ENCODE assay signal across 8 mouse cellular contexts in genomic region chr4:109437913-109438878, GRCm38 (mm10). TPM values are rescaled to one million over a fixed set of nuclear protein-coding genes. Genes with fewer than 3 reads are reported as not detected.
DNase-seq lines count a peak whose midpoint lies in the region; ATAC-seq lines count a peak whose summit lies in the region.

No protein-coding gene starts in this region.

- no peak overlapping the region for H3K9ac ChIP-seq in limb, embryonic 15.5 days
- no peak overlapping the region for H3K9ac ChIP-seq in midbrain, embryonic 16.5 days (ENCODE audit: low read depth, low read length)

- H3K4me2 ChIP-seq in limb, embryonic 15.5 days: no peak overlapping the region
- no peak overlapping the region for H3K4me2 ChIP-seq in midbrain, embryonic 16.5 days (ENCODE audit: low read length)

- no peaks in the 10 kb centered on the region for H3K27me3 ChIP-seq in embryonic facial prominence, embryonic 10.5 days (replicated peaks; ENCODE audit: low read depth, poor library complexity, severe bottlenecking)
- H3K27me3 ChIP-seq in limb, embryonic 15.5 days: no peaks in the 10 kb centered on the region
- H3K27me3 ChIP-seq in midbrain, embryonic 16.5 days (ENCODE audit: control insufficient read depth, insufficient read depth, low read depth, low read length): no peaks in the 10 kb centered on the region

- H3K27ac ChIP-seq in embryonic facial prominence, embryonic 10.5 days (replicated peaks): no peak overlapping the region
- no peak overlapping the region for H3K27ac ChIP-seq in limb, embryonic 15.5 days
- no peak overlapping the region for H3K27ac ChIP-seq in midbrain, embryonic 16.5 days (ENCODE audit: low read length)

- no peak overlapping the region for H3K4me3 ChIP-seq in embryonic facial prominence, embryonic 10.5 days
- no peak overlapping the region for H3K4me3 ChIP-seq in limb, embryonic 15.5 days
- no peak overlapping the region for H3K4me3 ChIP-seq in midbrain, embryonic 16.5 days (ENCODE audit: low read depth, low read length)

- peak; percentile 57 for DNase-seq in CD4-positive helper T cell, adult 2 months (ENCODE audit: low read depth, low spot score)
- peak; percentile 85 for DNase-seq in adrenal gland, postnatal 14 days
- DNase-seq in embryonic facial prominence, embryonic 10.5 days (ENCODE audit: low spot score): peak; percentile 76
- DNase-seq in heart, adult 8-10 months (ENCODE audit: low spot score): peak; percentile 72
- peak; percentile 51 to 79 for DNase-seq in kidney, adult 8-10 months
- DNase-seq in spleen, postnatal 36 days (ENCODE audit: low spot score in 2 of 2): peak; percentile 55 to 61

- H3K4me1 ChIP-seq in embryonic facial prominence, embryonic 10.5 days: peaks cover 21% of the 10 kb centered on the region
- H3K4me1 ChIP-seq in limb, embryonic 15.5 days: peaks cover 11% of the 10 kb centered on the region; the same call in 1 of the 2 replicates
- no peaks in the 10 kb centered on the region for H3K4me1 ChIP-seq in midbrain, embryonic 16.5 days (ENCODE audit: control insufficient read depth, insufficient read depth, low read length)

- peak; percentile 27; the same call in 1 of the 2 replicates for ATAC-seq in limb, embryonic 15.5 days (ENCODE audit: insufficient number of reproducible peaks, low FRiP score, low TSS enrichment, low read depth)
- ATAC-seq in midbrain, embryonic 16.5 days: peak; percentile 69

- no peaks in the 10 kb centered on the region for H3K9me3 ChIP-seq in embryonic facial prominence, embryonic 10.5 days
- H3K9me3 ChIP-seq in limb, embryonic 15.5 days: no peaks in the 10 kb centered on the region
- no peaks in the 10 kb centered on the region for H3K9me3 ChIP-seq in midbrain, embryonic 16.5 days (replicated peaks; ENCODE audit: control insufficient read depth, low read length, poor library complexity, severe bottlenecking)

- peaks cover 10% of the 10 kb centered on the region for H3K36me3 ChIP-seq in embryonic facial prominence, embryonic 10.5 days (replicated peaks)
- peaks cover 2% of the 10 kb centered on the region; the same call in 1 of the 2 replicates for H3K36me3 ChIP-seq in limb, embryonic 15.5 days
- H3K36me3 ChIP-seq in midbrain, embryonic 16.5 days (ENCODE audit: control insufficient read depth, insufficient read depth, low read length): no peaks in the 10 kb centered on the region

- 56% methylated on average over 9 of the region's 9 CpGs for WGBS in embryonic facial prominence, embryonic 10.5 days
- 45% methylated on average over 9 of the region's 9 CpGs for WGBS in limb, embryonic 15.5 days
- WGBS in midbrain, embryonic 16.5 days: 54% methylated on average over 9 of the region's 9 CpGs

RNA-seq across cellular contexts. Expression of gene Ttc39a, which starts 31.8 kb away (rescaled TPM):
- total RNA-seq in adrenal gland, postnatal 14 days (2021): 6.2 and 7.1 TPM in 2 replicates
- polyA plus RNA-seq in embryonic facial prominence, embryonic 10.5 days (2016; fragmentation: Nextera tagmentation; extraction: Ambion mirVana): 4.7 and 5.3 TPM in 2 replicates
- total RNA-seq in heart, adult 8-10 months (2022): 1 to 10 TPM; 1.3 to 2.0 (median 1.7) TPM
- polyA plus RNA-seq in limb, embryonic 15.5 days (2015; fragmentation: Nextera tagmentation; extraction: Ambion mirVana): 3.2 and 4.0 TPM in 2 replicates
- polyA plus RNA-seq in midbrain, embryonic 16.5 days (2015; fragmentation: Nextera tagmentation; extraction: Ambion mirVana): 2.8 and 2.9 TPM in 2 replicates

RNA-seq across cellular contexts. Expression of gene Rnf11, which starts 46.3 kb away (rescaled TPM):
- 122 and 138 TPM in 2 replicates for total RNA-seq in adrenal gland, postnatal 14 days (2021)
- polyA plus RNA-seq in embryonic facial prominence, embryonic 10.5 days (2016; fragmentation: Nextera tagmentation; extraction: Ambion mirVana): 22.0 and 22.2 TPM in 2 replicates
- 100 to 1,000 TPM in 2 of 4 experiments, 10 to 100 TPM in 2; 83.1 to 110 (median 98.7) TPM for total RNA-seq in heart, adult 8-10 months (2022)
- 40.0 and 47.4 TPM in 2 replicates for polyA plus RNA-seq in limb, embryonic 15.5 days (2015; fragmentation: Nextera tagmentation; extraction: Ambion mirVana)
- 64.3 and 68.5 TPM in 2 replicates for polyA plus RNA-seq in midbrain, embryonic 16.5 days (2015; fragmentation: Nextera tagmentation; extraction: Ambion mirVana)
